Mouse (Mus musculus): ENCODE results near the gene Tada2b.

GRCm38 (mm10) chr5:36464709-36465661 is 19.1 kb downstream of the Tada2b start, which contains the start of gene Grpel1:
- TF ChIP-seq CTCF (IDR thresholded peaks at IDR 0.05; ENCODE audit: borderline replicate concordance, insufficient read depth, low read depth, low read length) (no peak), POLR2A (IDR thresholded peaks at IDR 0.05; ENCODE audit: borderline replicate concordance, insufficient read depth, low read length) (peak; percentile 96)
